Mouse (Mus musculus) small intestine, adult 2 months (tissue): Measurements from ENCODE around the gene Trappc10.

Source experiments
- CTCF ChIP-seq: fragments of 200-500 bp; IDR thresholded peaks from 2 replicates; pipeline ENCODE4 v1.5.1; 2012; ENCODE audit warnings: low read depth, mild to moderate bottlenecking, control low read depth, inconsistent platforms, low read length, moderate library complexity, mixed read lengths; ENCODE audit not compliant: insufficient replicate concordance, insufficient read length; ENCODE audit errors: extremely low read depth
- POLR2A ChIP-seq: fragments of 200-500 bp; IDR thresholded peaks from 2 replicates; pipeline ENCODE4 v1.6.1; 2012; ENCODE audit warnings: low read depth, mild to moderate bottlenecking, control low read depth, inconsistent platforms, low read length, moderate library complexity

DNA sequence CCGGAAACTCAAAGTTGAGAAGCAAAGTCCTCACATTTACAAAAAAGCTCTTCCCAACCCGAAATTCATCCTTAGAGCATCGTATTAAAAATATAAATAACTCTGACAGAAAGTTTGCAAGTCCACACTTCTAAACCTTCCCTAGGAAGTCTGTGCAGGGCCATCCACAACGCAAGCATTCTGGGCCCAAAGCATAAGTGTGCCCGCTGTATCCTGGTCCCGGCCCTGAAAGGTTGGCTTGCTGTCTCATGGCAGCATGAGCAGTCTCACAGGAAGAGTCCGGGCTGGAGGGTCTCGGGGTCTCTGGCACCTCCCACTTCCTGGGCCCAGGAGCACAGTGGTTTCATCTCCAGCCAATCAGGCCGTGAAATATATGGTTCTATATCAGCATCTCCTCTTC lies 72.9 kb downstream of the Trappc10 start:
- TF ChIP-seq CTCF (no peak), POLR2A (no peak)
